Mouse (Mus musculus) megakaryocyte, embryonic 14.5 days (primary cell): ENCODE data around the gene Gm20388.

Source experiments
- FLI1 ChIP-seq: IDR thresholded peaks from 2 replicates; pipeline ENCODE4 v1.6.1; 2012; ENCODE audit warnings: low read length, inconsistent platforms, mixed read lengths
- GATA1 ChIP-seq: IDR thresholded peaks from 3 replicates; pipeline ENCODE4 v1.6.1; 2012; ENCODE audit warnings: mixed read lengths, low read length, inconsistent platforms, borderline replicate concordance

DNA sequence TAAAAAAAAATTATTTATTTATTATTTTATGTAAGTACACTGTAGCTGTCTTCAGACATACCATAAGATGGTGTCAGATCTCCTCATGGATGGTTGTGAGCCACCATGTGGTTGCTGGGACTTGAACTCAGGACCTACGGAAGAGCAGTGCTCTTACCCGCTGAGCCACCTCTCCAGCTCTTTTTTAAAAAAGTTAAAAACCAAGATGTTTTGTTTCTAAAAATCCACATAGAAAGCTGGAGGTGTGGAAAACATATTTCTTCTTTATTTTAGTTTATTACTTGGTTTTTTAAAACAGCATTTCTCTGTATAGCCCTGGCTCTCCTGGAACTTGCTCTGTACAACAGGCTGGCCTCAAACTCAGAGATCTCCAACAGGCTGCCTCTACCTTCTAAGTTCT, 3417.9 kb downstream of the Gm20388 start:
- TF ChIP-seq FLI1 (no peak), GATA1 (no peak)
